In the genomic region with DNA sequence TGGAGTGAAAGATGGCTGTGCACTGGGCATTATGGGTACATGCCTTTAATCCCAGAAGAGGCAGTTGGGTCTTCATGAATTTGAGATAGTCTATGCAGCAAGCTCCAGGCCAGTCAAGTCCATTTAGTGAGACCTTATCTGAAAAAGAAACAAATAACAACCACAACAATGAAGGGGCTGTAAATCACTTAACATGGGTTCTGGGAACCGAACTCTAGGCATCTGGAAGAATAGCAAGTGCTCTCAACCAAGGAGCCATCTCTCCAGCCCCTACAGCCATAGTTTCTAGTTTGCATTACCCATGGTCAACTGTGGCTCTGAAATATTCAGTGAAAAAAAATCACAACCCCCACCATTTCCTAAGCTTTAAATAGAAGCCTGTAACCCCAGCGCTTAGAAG, we compare ENCODE assay signal across 31 mouse cellular contexts.
"Had no signal": no experiment of that assay in that cellular context is flagged by ENCODE, and none has a peak within 500 bp of the region (broad histone marks: within the 10 kb centered on the region; RNA-seq: fewer than 3 reads in every experiment).

No protein-coding gene starts in this region.

- H3K9ac ChIP-seq: heart, embryonic 12.5 days; heart, embryonic 13.5 days; heart, embryonic 15.5 days; hindbrain, embryonic 12.5 days; hindbrain, embryonic 13.5 days; hindbrain, embryonic 14.5 days; hindbrain, embryonic 15.5 days; intestine, embryonic 15.5 days; kidney, embryonic 15.5 days had no signal

- H3K27ac ChIP-seq: heart, embryonic 10.5 days; heart, embryonic 13.5 days; heart, embryonic 15.5 days; hindbrain, embryonic 10.5 days; hindbrain, embryonic 12.5 days; hindbrain, embryonic 13.5 days; hindbrain, embryonic 14.5 days; hindbrain, embryonic 15.5 days; hindbrain, postnatal 0 days; intestine, embryonic 15.5 days; kidney, embryonic 15.5 days; kidney, postnatal 0 days; layer of hippocampus, adult 2 months; left cerebral cortex, adult 2 months had no signal

- H3K4me2 ChIP-seq: heart, embryonic 11.5 days; heart, embryonic 12.5 days; heart, embryonic 13.5 days; heart, embryonic 15.5 days; hindbrain, embryonic 12.5 days; hindbrain, embryonic 13.5 days; hindbrain, embryonic 14.5 days; hindbrain, embryonic 15.5 days; intestine, embryonic 15.5 days; kidney, embryonic 15.5 days had no signal

- H3K4me3 ChIP-seq: heart, embryonic 10.5 days; heart, embryonic 12.5 days; heart, embryonic 13.5 days; heart, embryonic 15.5 days; hindbrain, embryonic 10.5 days; hindbrain, embryonic 12.5 days; hindbrain, embryonic 13.5 days; hindbrain, embryonic 15.5 days; intestine, embryonic 15.5 days; kidney, embryonic 15.5 days; layer of hippocampus, adult 2 months; left cerebral cortex, adult 2 months had no signal

- H3K9me3 ChIP-seq: heart, embryonic 10.5 days; heart, embryonic 12.5 days; heart, embryonic 13.5 days; heart, embryonic 15.5 days; hindbrain, embryonic 10.5 days; hindbrain, embryonic 12.5 days; hindbrain, embryonic 13.5 days; hindbrain, embryonic 15.5 days; intestine, embryonic 15.5 days; kidney, embryonic 15.5 days had no signal

- DNase-seq: heart, postnatal 10 days; heart, postnatal 14 days; heart, postnatal 36 days; heart, postnatal 4 days; kidney, adult 11 months; kidney, adult 18-20 months; kidney, adult 2 months; kidney, adult 8-10 months; kidney, adult 9 months; kidney, postnatal 10 days; kidney, postnatal 14 days; kidney, postnatal 25 days; kidney, postnatal 36 days; kidney, postnatal 4 days; layer of hippocampus, postnatal 36 days had no signal

- H3K36me3 ChIP-seq: heart, embryonic 10.5 days; heart, embryonic 12.5 days; heart, embryonic 13.5 days; heart, embryonic 15.5 days; hindbrain, embryonic 10.5 days; hindbrain, embryonic 12.5 days; hindbrain, embryonic 13.5 days; hindbrain, embryonic 15.5 days; intestine, embryonic 15.5 days; kidney, embryonic 15.5 days had no signal

- H3K27me3 ChIP-seq: hindbrain, embryonic 12.5 days; hindbrain, embryonic 13.5 days; hindbrain, embryonic 15.5 days; intestine, embryonic 15.5 days; kidney, embryonic 15.5 days had no signal
